Comparison of ENCODE assay signal across 14 mouse cellular contexts in genomic region chr9:56463046-56463445, GRCm38 (mm10). TPM values are rescaled to one million over a fixed set of nuclear protein-coding genes. Genes with fewer than 3 reads are reported as not detected.
DNase-seq lines count a peak whose midpoint lies in the region; ATAC-seq and TF ChIP-seq lines count a peak whose summit lies in the region.
"Had no signal": no experiment of that assay in that cellular context is flagged by ENCODE, and none has a peak within 500 bp of the region (broad histone marks: within the 10 kb centered on the region; RNA-seq: fewer than 3 reads in every experiment).

No protein-coding gene starts in this region.

- peaks cover 18% of the 10 kb centered on the region for H3K36me3 ChIP-seq in heart, embryonic 13.5 days
- peaks cover 10% of the 10 kb centered on the region for H3K36me3 ChIP-seq in heart, embryonic 10.5 days
- H3K36me3 ChIP-seq in kidney, postnatal 0 days (ENCODE audit: insufficient read depth, low read length), result no peaks in the 10 kb centered on the region

- H3K4me3 ChIP-seq in heart, embryonic 13.5 days, result no peak overlapping the region
- no peak overlapping the region for H3K4me3 ChIP-seq in heart, embryonic 10.5 days
- H3K4me3 ChIP-seq in kidney, postnatal 0 days (replicated peaks; ENCODE audit: low read depth, low read length), result no peak overlapping the region
- H3K4me3 ChIP-seq in embryonic fibroblast, embryonic 13.5 days (ENCODE audit: insufficient read depth, low read length), result no peak overlapping the region
- H3K4me3 ChIP-seq: forebrain, embryonic 13.5 days; megakaryocyte, embryonic 14.5 days; neural tube, embryonic 13.5 days had no signal

- peak overlapping the region; percentile 77 for H3K27ac ChIP-seq in heart, embryonic 13.5 days (replicated peaks)
- no peak overlapping the region for H3K27ac ChIP-seq in heart, embryonic 10.5 days
- peak overlapping the region; percentile 69 for H3K27ac ChIP-seq in kidney, postnatal 0 days
- peak overlapping the region; percentile 98 for H3K27ac ChIP-seq in embryonic fibroblast, embryonic 13.5 days (ENCODE audit: insufficient read depth, low read length)
- H3K27ac ChIP-seq: forebrain, embryonic 13.5 days; hindbrain, embryonic 14.5 days; liver, embryonic 14.5 days had no signal

- ATAC-seq in heart, embryonic 13.5 days (ENCODE audit: extremely low read depth, insufficient number of reproducible peaks, low FRiP score, low TSS enrichment), result no peak
- no peak for ATAC-seq in kidney, postnatal 0 days (replicated peaks; ENCODE audit: low FRiP score, low read depth)
- ATAC-seq in megakaryocyte-erythroid progenitor cell, adult 5-6 weeks (replicated peaks; ENCODE audit: low FRiP score, low TSS enrichment, poor library complexity, severe bottlenecking), result no peak
- ATAC-seq: forebrain, embryonic 13.5 days had no signal

- no peak for DNase-seq in heart, embryonic 10.5 days (ENCODE audit: low spot score)
- no peak for DNase-seq in kidney, postnatal 0 days (ENCODE audit: low spot score)
- no peak for DNase-seq in kidney, adult 9 months
- DNase-seq in 3T3-L1 (ENCODE audit: low read depth, low spot score), result peak; percentile 59
- DNase-seq in urinary bladder, postnatal 36 days (ENCODE audit: low spot score in 2 of 2), result no peak
- DNase-seq: right cerebral cortex, postnatal 4 days had no signal

- no peak overlapping the region for H3K9ac ChIP-seq in heart, embryonic 13.5 days
- H3K9ac ChIP-seq in kidney, postnatal 0 days (ENCODE audit: low read depth, low read length), result no peak overlapping the region
- H3K9ac ChIP-seq: forebrain, embryonic 13.5 days; hindbrain, embryonic 14.5 days; liver, embryonic 14.5 days; neural tube, embryonic 13.5 days had no signal

- H3K4me2 ChIP-seq in heart, embryonic 13.5 days, result no peak overlapping the region
- H3K4me2 ChIP-seq in kidney, postnatal 0 days (ENCODE audit: low read length), result no peak overlapping the region
- H3K4me2 ChIP-seq: forebrain, embryonic 13.5 days; hindbrain, embryonic 14.5 days; neural tube, embryonic 13.5 days had no signal

- peaks cover 47% of the 10 kb centered on the region for H3K4me1 ChIP-seq in heart, embryonic 13.5 days
- peaks cover 37% of the 10 kb centered on the region for H3K4me1 ChIP-seq in heart, embryonic 10.5 days
- peaks cover 27% of the 10 kb centered on the region for H3K4me1 ChIP-seq in kidney, postnatal 0 days (replicated peaks; ENCODE audit: insufficient read depth, low read length)
- peaks cover 22% of the 10 kb centered on the region for H3K4me1 ChIP-seq in embryonic fibroblast, embryonic 13.5 days (ENCODE audit: control insufficient read depth, insufficient read depth, low read length)

- 83% methylated on average over 2 of the region's 2 CpGs for WGBS in heart, embryonic 13.5 days
- WGBS in heart, embryonic 10.5 days, result 90% methylated on average over 2 of the region's 2 CpGs
- WGBS in kidney, postnatal 0 days, result 85% methylated on average over 2 of the region's 2 CpGs

- no peak for TF ChIP-seq CTCF in kidney, postnatal 0 days (IDR thresholded peaks at IDR 0.05; ENCODE audit: low read depth)
- no peak for TF ChIP-seq CTCF in embryonic fibroblast, embryonic 13.5 days (IDR thresholded peaks at IDR 0.05; ENCODE audit: borderline replicate concordance, insufficient read depth, low read length)

- no peaks in the 10 kb centered on the region for H3K9me3 ChIP-seq in heart, embryonic 13.5 days
- H3K9me3 ChIP-seq in heart, embryonic 10.5 days, result no peaks in the 10 kb centered on the region
- H3K9me3 ChIP-seq in kidney, postnatal 0 days (replicated peaks; ENCODE audit: low read length), result no peaks in the 10 kb centered on the region
- H3K9me3 ChIP-seq: forebrain, embryonic 13.5 days; megakaryocyte, embryonic 14.5 days; neural tube, embryonic 13.5 days had no signal

- no peaks in the 10 kb centered on the region for H3K27me3 ChIP-seq in heart, embryonic 13.5 days (replicated peaks)
- H3K27me3 ChIP-seq in heart, embryonic 10.5 days (ENCODE audit: insufficient read depth, poor library complexity, severe bottlenecking), result no peaks in the 10 kb centered on the region
- H3K27me3 ChIP-seq in kidney, postnatal 0 days (ENCODE audit: insufficient read depth, low read length), result no peaks in the 10 kb centered on the region
- H3K27me3 ChIP-seq: forebrain, embryonic 13.5 days; megakaryocyte, embryonic 14.5 days; neural tube, embryonic 13.5 days had no signal

- no peak for TF ChIP-seq POLR2A in embryonic fibroblast, embryonic 13.5 days (IDR thresholded peaks at IDR 0.05; ENCODE audit: low read depth, low read length)

RNA-seq across cellular contexts. Expression of gene Hmg20a, which starts 44.6 kb away (rescaled TPM):
- 51.0 and 52.6 TPM in 2 replicates for polyA plus RNA-seq in heart, embryonic 13.5 days (2015; fragmentation: Nextera tagmentation; extraction: Ambion mirVana)
- 56.9 and 62.4 TPM in 2 replicates for polyA plus RNA-seq in heart, embryonic 10.5 days (2016; fragmentation: Nextera tagmentation; extraction: Ambion mirVana)
- 36.2 and 39.1 TPM in 2 replicates for polyA plus RNA-seq in kidney, postnatal 0 days (2015; fragmentation: Nextera tagmentation; extraction: Ambion mirVana)
- 33.1 and 38.6 TPM in 2 replicates for polyA plus RNA-seq in embryonic fibroblast, embryonic 13.5 days (2011; ENCODE audit: insufficient read length, low read depth, missing spikeins)
- 29.9 and 41.5 TPM in 2 replicates for total RNA-seq in megakaryocyte-erythroid progenitor cell, adult 5-6 weeks (2014; fragmentation: Nextera tagmentation)
- total RNA-seq in megakaryocyte-erythroid progenitor cell, adult 5-6 weeks (2017), result 24.1 and 25.0 TPM in 2 replicates

RNA-seq across cellular contexts. Expression of gene Peak1, which starts 45.2 kb away (rescaled TPM):
- polyA plus RNA-seq in heart, embryonic 13.5 days (2015; fragmentation: Nextera tagmentation; extraction: Ambion mirVana), result 10.5 and 10.7 TPM in 2 replicates
- 10.0 and 10.3 TPM in 2 replicates for polyA plus RNA-seq in heart, embryonic 10.5 days (2016; fragmentation: Nextera tagmentation; extraction: Ambion mirVana)
- polyA plus RNA-seq in kidney, postnatal 0 days (2015; fragmentation: Nextera tagmentation; extraction: Ambion mirVana), result 11.6 and 12.2 TPM in 2 replicates
- 83.7 and 133 TPM in 2 replicates for polyA plus RNA-seq in embryonic fibroblast, embryonic 13.5 days (2011; ENCODE audit: insufficient read length, low read depth, missing spikeins)
- 14.4 and 18.8 TPM in 2 replicates for total RNA-seq in megakaryocyte-erythroid progenitor cell, adult 5-6 weeks (2014; fragmentation: Nextera tagmentation)
- total RNA-seq in megakaryocyte-erythroid progenitor cell, adult 5-6 weeks (2017), result 10.1 and 14.1 TPM in 2 replicates
